Comparison of ENCODE assay signal across 17 mouse cellular contexts in the genomic region with DNA sequence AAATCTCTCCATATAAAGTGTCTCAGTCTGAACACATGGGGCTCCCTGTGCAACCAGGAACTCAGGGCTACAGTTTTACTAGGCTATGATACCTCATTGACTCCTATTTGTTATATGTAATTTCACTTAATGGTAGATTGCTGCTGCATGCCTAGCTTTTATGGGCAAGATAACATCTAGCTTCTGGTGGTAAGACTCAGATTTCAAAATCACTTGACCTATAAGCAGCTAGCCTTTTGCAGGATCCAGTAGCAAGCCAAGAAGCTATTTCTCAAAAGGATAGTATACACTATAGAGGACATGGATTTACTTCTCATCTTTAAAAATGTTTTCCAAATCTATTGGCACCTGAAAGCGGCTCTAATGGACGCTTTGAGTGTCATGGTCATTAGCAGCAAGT. TPM values are rescaled to one million over a fixed set of nuclear protein-coding genes. Genes with fewer than 3 reads are reported as not detected.
"Had no signal": no experiment of that assay in that cellular context is flagged by ENCODE, and none has a peak within 500 bp of the region (broad histone marks: within the 10 kb centered on the region; RNA-seq: fewer than 3 reads in every experiment).

No protein-coding gene starts in this region.

- DNase-seq: left cerebral cortex, postnatal 4 days; liver; liver, embryonic 13.5 days; liver, postnatal 0 days; lung, adult 18-20 months; lung, adult 2 months; lung, embryonic 14.5 days; lung, postnatal 10 days; lung, postnatal 14 days; lung, postnatal 36 days; lung, postnatal 4 days; midbrain, embryonic 14.5 days had no signal

RNA-seq across cellular contexts. Expression of gene Ankrd31, which starts 31.8 kb away (rescaled TPM):
- total RNA-seq: liver, adult 2 months; megakaryocyte progenitor cell, adult 5-6 weeks; megakaryocyte, adult 5-6 weeks; megakaryocyte-erythroid progenitor cell, adult 5-6 weeks; monocyte, adult 5-6 weeks had no signal
